Mouse (Mus musculus) CH12.LX (cell line): ENCODE data around the gene Slc2a3. TPM values are rescaled to one million over a fixed set of nuclear protein-coding genes. Genes with fewer than 3 reads are reported as not detected.

Experiments used
- DNase-seq: peaks from one replicate; pipeline ENCODE4 v3.0.0-alpha.2; 2013; ENCODE audit errors: extremely low read depth
- H3K27ac ChIP-seq: 2 replicates; pipeline ENCODE4 v1.5.1; 2012; ENCODE audit warnings: low read depth, mild to moderate bottlenecking, control low read depth, moderate library complexity; ENCODE audit not compliant: insufficient read depth
- H3K27me3 ChIP-seq: replicated peaks from 2 replicates; pipeline ENCODE3; 2012; ENCODE audit warnings: inconsistent platforms
- H3K36me3 ChIP-seq, 2 experiments: replicated peaks in 1 of 2; 2 replicates each; pipeline versions ENCODE3 to v1.6.1; 2012; ENCODE audit warnings: inconsistent platforms in 1 of 2, low read length in 1 of 2, mild to moderate bottlenecking in 1 of 2, mixed read lengths in 1 of 2, moderate library complexity in 1 of 2; ENCODE audit not compliant: control insufficient read depth in 1 of 2, insufficient read depth in 1 of 2
- H3K4me1 ChIP-seq, 2 experiments: 2 replicates each; pipeline ENCODE4 v1.6.1; 2012; ENCODE audit warnings: inconsistent platforms in 1 of 2, moderate library complexity in 1 of 2; ENCODE audit not compliant: insufficient read depth in 2 of 2, control insufficient read depth in 1 of 2
- H3K4me2 ChIP-seq: 2 replicates; pipeline ENCODE4 v1.6.1; 2012; ENCODE audit warnings: low read depth, mild to moderate bottlenecking, control low read depth; ENCODE audit not compliant: poor library complexity, insufficient read depth, severe bottlenecking
- H3K4me3 ChIP-seq, 3 experiments: fragments of 150-350 bp in 1 of 3; sonication (generic) in 1 of 3; replicated peaks in 1 of 3; 2 replicates each; pipeline versions ENCODE3 to v1.5.1; 2011 to 2012; ENCODE audit warnings: low read depth in 2 of 3, low read length in 2 of 3, mild to moderate bottlenecking in 2 of 3, moderate library complexity in 2 of 3, control low read depth in 1 of 3, improper control_type of control experiment in 1 of 3, inconsistent platforms in 1 of 3, mixed read lengths in 1 of 3; ENCODE audit not compliant: poor library complexity in 1 of 3
- H3K79me2 ChIP-seq: replicated peaks from 2 replicates; pipeline ENCODE4 v1.6.1; 2012; ENCODE audit warnings: mild to moderate bottlenecking, moderate library complexity; ENCODE audit not compliant: control insufficient read depth, poor library complexity, insufficient read depth, severe bottlenecking; ENCODE audit errors: extremely low read depth
- H3K9ac ChIP-seq: 2 replicates; pipeline ENCODE4 v1.6.1; 2012; ENCODE audit warnings: low read depth, mild to moderate bottlenecking, control low read depth, moderate library complexity; ENCODE audit not compliant: insufficient read depth
- H3K9me3 ChIP-seq: replicated peaks from 2 replicates; pipeline ENCODE3; 2012; ENCODE audit warnings: low read length, inconsistent platforms, mixed read lengths
- BHLHE40 ChIP-seq: IDR thresholded peaks from 2 replicates; pipeline ENCODE4 v1.6.1; 2011; ENCODE audit warnings: mild to moderate bottlenecking, low read depth, low read length, improper control_type of control experiment
- CHD1 ChIP-seq: IDR thresholded peaks from 2 replicates; pipeline ENCODE4 v1.6.1; 2012; ENCODE audit warnings: low read depth, low read length, improper control_type of control experiment, inconsistent platforms
- CHD2 ChIP-seq: IDR thresholded peaks from 2 replicates; pipeline ENCODE4 v1.6.1; 2011; ENCODE audit warnings: low read length, improper control_type of control experiment
- CTCF ChIP-seq, 2 experiments: IDR thresholded peaks in 1 of 2; conservative IDR thresholded peaks in 1 of 2; 2 replicates each; pipeline ENCODE4 v1.5.1; 2011 to 2012; ENCODE audit warnings: low read depth in 2 of 2, low read length in 2 of 2, improper control_type of control experiment in 1 of 2, inconsistent platforms in 1 of 2, mild to moderate bottlenecking in 1 of 2, moderate library complexity in 1 of 2
- E2F4 ChIP-seq: IDR thresholded peaks from 2 replicates; pipeline ENCODE4 v1.6.1; 2011; ENCODE audit warnings: low read depth, low read length, improper control_type of control experiment; ENCODE audit not compliant: insufficient replicate concordance
- ELF1 ChIP-seq: IDR thresholded peaks from 2 replicates; pipeline ENCODE4 v1.6.1; 2014; ENCODE audit warnings: low read depth, mild to moderate bottlenecking, inconsistent platforms, low read length, improper control_type of control experiment
- EP300 ChIP-seq: IDR thresholded peaks from 2 replicates; pipeline ENCODE4 v1.6.1; 2011; ENCODE audit warnings: low read length, improper control_type of control experiment
- ETS1 ChIP-seq: conservative IDR thresholded peaks from 2 replicates; pipeline ENCODE4 v1.6.1; 2012; ENCODE audit warnings: low read depth, mild to moderate bottlenecking, inconsistent platforms, low read length, improper control_type of control experiment, moderate library complexity
- GABPA ChIP-seq: IDR thresholded peaks from 2 replicates; pipeline ENCODE4 v1.6.1; 2012; ENCODE audit warnings: low read depth, low read length, improper control_type of control experiment, inconsistent platforms; ENCODE audit not compliant: insufficient replicate concordance
- HCFC1 ChIP-seq: IDR thresholded peaks from 2 replicates; pipeline ENCODE4 v1.6.1; 2012; ENCODE audit warnings: low read depth, mild to moderate bottlenecking, inconsistent platforms, low read length, improper control_type of control experiment
- IRF4 ChIP-seq: IDR thresholded peaks from 2 replicates; pipeline ENCODE4 v1.6.1; 2014; ENCODE audit warnings: low read depth, mild to moderate bottlenecking, inconsistent platforms, low read length, improper control_type of control experiment
- JUN ChIP-seq: IDR thresholded peaks from 2 replicates; pipeline ENCODE4 v1.6.1; 2011; ENCODE audit warnings: low read depth, mild to moderate bottlenecking, low read length, improper control_type of control experiment, moderate library complexity; ENCODE audit not compliant: insufficient read depth
- JUND ChIP-seq: conservative IDR thresholded peaks from 2 replicates; pipeline ENCODE4 v1.6.1; 2011; ENCODE audit warnings: low read depth, low read length, improper control_type of control experiment
- KAT2A ChIP-seq: IDR thresholded peaks from 2 replicates; pipeline ENCODE4 v1.6.1; 2012; ENCODE audit warnings: low read length, improper control_type of control experiment, inconsistent platforms; ENCODE audit not compliant: insufficient replicate concordance
- MAFK ChIP-seq: IDR thresholded peaks from 2 replicates; pipeline ENCODE4 v1.6.1; 2011; ENCODE audit warnings: low read length, improper control_type of control experiment; ENCODE audit not compliant: insufficient replicate concordance
- MAX ChIP-seq: IDR thresholded peaks from 2 replicates; pipeline ENCODE4 v1.6.1; 2011; ENCODE audit warnings: low read length, improper control_type of control experiment
- MAZ ChIP-seq: IDR thresholded peaks from 2 replicates; pipeline ENCODE4 v1.6.1; 2012; ENCODE audit warnings: low read depth, mild to moderate bottlenecking, inconsistent platforms, low read length, improper control_type of control experiment, moderate library complexity
- MEF2A ChIP-seq: IDR thresholded peaks from 2 replicates; pipeline ENCODE4 v1.6.1; 2014; ENCODE audit warnings: low read depth, mild to moderate bottlenecking, inconsistent platforms, low read length, improper control_type of control experiment, borderline replicate concordance
- MXI1 ChIP-seq: IDR thresholded peaks from 2 replicates; pipeline ENCODE4 v1.6.1; 2011; ENCODE audit warnings: mild to moderate bottlenecking, low read depth, low read length, improper control_type of control experiment
- MYC ChIP-seq: IDR thresholded peaks from 2 replicates; pipeline ENCODE4 v1.6.1; 2011; ENCODE audit warnings: low read depth, mild to moderate bottlenecking, improper control_type of control experiment, low read length
- NELFE ChIP-seq: IDR thresholded peaks from 2 replicates; pipeline ENCODE4 v1.6.1; 2011; ENCODE audit warnings: low read depth, low read length, improper control_type of control experiment
- NRF1 ChIP-seq: IDR thresholded peaks from 2 replicates; pipeline ENCODE4 v1.6.1; 2014; ENCODE audit warnings: low read depth, mild to moderate bottlenecking, inconsistent platforms, low read length, improper control_type of control experiment, moderate library complexity
- PAX5 ChIP-seq: IDR thresholded peaks from 2 replicates; pipeline ENCODE4 v1.6.1; 2012; ENCODE audit warnings: low read length, inconsistent platforms, mixed read lengths
- POLR2A ChIP-seq: IDR thresholded peaks from 2 replicates; pipeline ENCODE4 v1.6.1; 2011; ENCODE audit warnings: low read depth, mild to moderate bottlenecking, improper control_type of control experiment, low read length
- POLR2AphosphoS2 ChIP-seq: IDR thresholded peaks from 2 replicates; pipeline ENCODE4 v1.6.1; 2011; ENCODE audit warnings: low read depth, low read length, improper control_type of control experiment
- RAD21 ChIP-seq: IDR thresholded peaks from 2 replicates; pipeline ENCODE4 v1.6.1; 2011; ENCODE audit warnings: low read depth, mild to moderate bottlenecking, low read length, improper control_type of control experiment, moderate library complexity
- RCOR1 ChIP-seq: conservative IDR thresholded peaks from 2 replicates; pipeline ENCODE4 v1.6.1; 2012; ENCODE audit warnings: low read depth, mild to moderate bottlenecking, inconsistent platforms, low read length, improper control_type of control experiment
- SIN3A ChIP-seq: IDR thresholded peaks from 2 replicates; pipeline ENCODE4 v1.6.1; 2012; ENCODE audit warnings: low read length, improper control_type of control experiment, inconsistent platforms
- SMC3 ChIP-seq: IDR thresholded peaks from 2 replicates; pipeline ENCODE4 v1.6.1; 2011; ENCODE audit warnings: low read depth, low read length, improper control_type of control experiment
- TBP ChIP-seq: conservative IDR thresholded peaks from 2 replicates; pipeline ENCODE4 v1.6.1; 2011; ENCODE audit warnings: low read depth, low read length, improper control_type of control experiment
- TCF12 ChIP-seq: IDR thresholded peaks from 2 replicates; pipeline ENCODE4 v1.6.1; 2014; ENCODE audit warnings: low read depth, mild to moderate bottlenecking, inconsistent platforms, low read length, improper control_type of control experiment
- UBTF ChIP-seq: IDR thresholded peaks from 2 replicates; pipeline ENCODE4 v1.6.1; 2012; ENCODE audit warnings: low read depth, mild to moderate bottlenecking, inconsistent platforms, low read length, improper control_type of control experiment, moderate library complexity
- USF1 ChIP-seq: IDR thresholded peaks from 2 replicates; pipeline ENCODE4 v1.6.1; 2014; ENCODE audit warnings: low read depth, mild to moderate bottlenecking, inconsistent platforms, low read length, improper control_type of control experiment
- USF2 ChIP-seq: conservative IDR thresholded peaks from 2 replicates; pipeline ENCODE4 v1.6.1; 2011; ENCODE audit warnings: low read depth, low read length, improper control_type of control experiment
- ZC3H11A ChIP-seq: IDR thresholded peaks from 2 replicates; pipeline ENCODE4 v1.6.1; 2012; ENCODE audit warnings: low read depth, mild to moderate bottlenecking, inconsistent platforms, low read length, improper control_type of control experiment
- ZKSCAN1 ChIP-seq: IDR thresholded peaks from 2 replicates; pipeline ENCODE4 v1.6.1; 2012; ENCODE audit warnings: low read depth, inconsistent platforms, low read length, improper control_type of control experiment, borderline replicate concordance
- ZMIZ1 ChIP-seq: IDR thresholded peaks from 2 replicates; pipeline ENCODE4 v1.6.1; 2012; ENCODE audit warnings: low read depth, mild to moderate bottlenecking, inconsistent platforms, low read length, improper control_type of control experiment
- ZNF384 ChIP-seq: IDR thresholded peaks from 2 replicates; pipeline ENCODE4 v1.6.1; 2012; ENCODE audit warnings: low read depth, low read length, improper control_type of control experiment, inconsistent platforms
- dilution Hi-C: fragments of 300-500 bp; cut with MboI; formaldehyde crosslinking; loops from 2 replicates; pipeline ENCODE4 v1.14.3; 2020; ENCODE audit warnings: low sequenced_read_pairs; ENCODE audit not compliant: extremely low pct_unique_long_range_greater_than_20kb, extremely low pct_ligation_motif_present
- in situ Hi-C: fragments of 300-500 bp; cut with MboI; formaldehyde crosslinking; loops from 3 replicates; pipeline ENCODE4 v1.14.3; 2019; ENCODE audit warnings: low sequenced_read_pairs, low pct_ligation_motif_present, low pct_unique_long_range_greater_than_20kb, mixed read lengths
- polyA plus RNA-seq: library from polyadenylated mRNA; unstranded; fragments of >175 nt; gene quantifications from 2 replicates; pipeline ENCODE4 v1.2.1, GENCODE M21; 2012; ENCODE audit warnings: low read depth; ENCODE audit not compliant: insufficient read length
- total RNA-seq, 2 experiments: library from RNA; depleted of rRNA; stranded (reverse); fragments of 300-350 nt in 1 of 2; fragments of >200 nt in 1 of 2; gene quantifications; 2 replicates each; pipeline ENCODE4 v1.2.3; 2012 to 2014

The Slc2a3 gene
- total and polyA plus RNA-seq, 3 experiments: 28.8 to 38.3 (median 29.7) TPM

DNA sequence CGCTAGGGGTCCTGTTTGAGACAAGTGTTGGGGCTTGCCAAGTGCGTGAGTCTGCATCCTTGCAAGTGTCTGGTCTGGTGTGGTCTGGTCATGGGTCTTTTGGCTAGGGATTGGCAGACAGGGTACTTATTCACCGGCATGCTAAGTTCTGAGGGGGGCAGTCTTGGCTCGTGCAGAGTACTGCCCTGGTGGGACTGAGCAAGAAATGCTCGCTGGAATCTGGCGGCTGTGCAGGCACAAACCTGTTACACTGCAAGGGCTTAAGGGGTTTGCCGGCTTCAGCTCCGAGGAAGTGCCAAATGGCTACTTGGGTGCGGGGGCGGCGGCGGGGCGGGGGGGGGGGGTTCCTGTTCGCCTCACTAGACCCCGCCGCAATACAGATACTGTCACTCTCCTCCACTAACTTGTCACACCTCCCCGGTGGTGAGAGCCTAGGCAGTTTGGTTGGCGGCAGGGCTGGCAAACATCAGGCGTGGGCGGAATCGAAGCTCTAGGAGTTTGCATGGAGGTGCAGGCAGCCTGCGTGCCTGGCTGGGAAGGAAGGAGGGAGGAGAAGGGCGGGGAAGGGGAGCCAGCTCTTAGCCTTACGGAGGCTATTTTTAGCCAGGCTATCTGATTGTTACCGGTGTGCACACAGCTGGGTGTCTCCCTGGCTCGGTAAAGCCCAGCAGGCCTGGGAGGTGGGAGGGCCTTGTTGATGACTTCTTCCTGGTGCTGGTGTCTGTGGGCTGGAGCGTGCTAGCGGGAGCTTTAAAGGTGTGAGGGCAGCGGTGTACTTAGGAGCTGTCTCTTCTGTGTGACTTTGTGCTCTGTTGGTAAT is 24.7 kb upstream of the Slc2a3 start:
- peak overlapping the region; percentile 39 for H3K9ac ChIP-seq

DNA sequence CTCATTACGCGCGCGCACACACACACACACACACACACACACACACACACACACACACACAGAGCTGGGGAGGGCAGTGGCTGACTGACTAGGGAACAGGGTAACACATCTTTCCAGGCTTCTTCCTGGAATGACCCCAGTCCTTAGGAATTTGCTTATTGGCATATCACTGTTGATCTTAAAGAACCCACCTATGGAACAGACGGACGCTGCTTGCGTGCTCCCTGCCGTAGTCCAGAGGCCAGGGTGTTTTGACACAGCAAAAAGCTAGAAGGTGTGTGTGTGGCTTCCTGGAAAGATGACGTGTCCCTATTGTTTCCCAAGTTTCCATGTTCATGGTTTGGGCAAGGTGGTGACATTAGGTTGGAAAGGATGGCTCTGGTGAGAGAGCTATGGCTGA is 23.7 kb upstream of the Slc2a3 start:
- H3K4me1 ChIP-seq: peaks cover 31 to 61% of the 10 kb centered on the region in 2 experiments
- dilution Hi-C loops: no loop called here

More for the DNA sequence above, 24.7 kb upstream of the Slc2a3 start:
- Histone ChIP-seq H3K4me1 (peaks cover 31 to 59% of the 10 kb centered on the region in 2 experiments), H3K27me3 (no peaks in the 10 kb centered on the region), H3K4me3 (peak overlapping the region; percentile 32 to 56 (median 40)), H3K36me3 (peaks cover 20 to 40% of the 10 kb centered on the region in 2 experiments), H3K4me2 (peak overlapping the region; percentile 58)
- DNase-seq: peak; percentile 57
- in situ Hi-C loops: no loop called here
- dilution Hi-C loops: no loop called here
- TF ChIP-seq UBTF: no peak
- no peak for TF ChIP-seq NELFE
- peak; percentile 87 for TF ChIP-seq MAX
- TF ChIP-seq IRF4: no peak
- TF ChIP-seq RAD21: no peak
- TF ChIP-seq MEF2A: peak; percentile 88
- TF ChIP-seq SMC3: no peak
- TF ChIP-seq ZC3H11A: no peak
- TF ChIP-seq CHD2: no peak
- TF ChIP-seq ETS1: peak; percentile 61
- no peak for TF ChIP-seq POLR2AphosphoS2
- TF ChIP-seq JUN: no peak
- no peak for TF ChIP-seq PAX5
- no peak for TF ChIP-seq E2F4
- TF ChIP-seq NRF1: no peak
- TF ChIP-seq MAZ: 0 out of 2 replicates have a peak, but pooled peaks have one; percentile 49
- peak; percentile 57; the same call in 1 of the 2 replicates for TF ChIP-seq POLR2A
- no peak for TF ChIP-seq MYC
- no peak for TF ChIP-seq JUND
- no peak for TF ChIP-seq KAT2A
- TF ChIP-seq CHD1: no peak
- no peak for TF ChIP-seq USF1
- TF ChIP-seq EP300: no peak
- TF ChIP-seq RCOR1: no peak
- no peak for TF ChIP-seq CTCF (conservative IDR thresholded peaks at IDR 0.05 in 1 of 2, IDR thresholded peaks at IDR 0.05 in 1 of 2; ENCODE audit: low read depth in 2 of 2, low read length in 2 of 2)
- peak; percentile 42 for TF ChIP-seq MXI1
- peak; percentile 16; the same call in 1 of the 2 replicates for TF ChIP-seq BHLHE40
- TF ChIP-seq ZMIZ1: no peak
- no peak for TF ChIP-seq ZKSCAN1
- TF ChIP-seq HCFC1: 0 out of 2 replicates have a peak, but pooled peaks have one; percentile 15
- TF ChIP-seq ZNF384: no peak
- no peak; the same call in 1 of the 2 replicates for TF ChIP-seq TBP
- TF ChIP-seq MAFK: no peak
- no peak for TF ChIP-seq SIN3A
- TF ChIP-seq TCF12: peak; percentile 45; the same call in 1 of the 2 replicates
- no peak for TF ChIP-seq GABPA
- peak; percentile 64; the same call in 1 of the 2 replicates for TF ChIP-seq ELF1
- no peak for TF ChIP-seq USF2
- TF ChIP-seq, all 38 proteins: peak for 10
- peak overlapping the region; percentile 48; the same call in 1 of the 2 replicates for H3K27ac ChIP-seq
- H3K9me3 ChIP-seq: no peaks in the 10 kb centered on the region
- H3K79me2 ChIP-seq: 0 out of 2 replicates have a peak, but pooled peaks cover 3% of the 10 kb centered on the region

More for the DNA sequence above, 23.7 kb upstream of the Slc2a3 start:
- H3K27me3 ChIP-seq: no peaks in the 10 kb centered on the region
- H3K9ac ChIP-seq: no peak overlapping the region
- no peak overlapping the region for H3K4me3 ChIP-seq
- TF ChIP-seq RCOR1 (no peak), NRF1 (no peak), USF2 (no peak), EP300 (no peak)
- no peak for DNase-seq
- 0 out of 2 replicates have a peak, but pooled peaks cover 3% of the 10 kb centered on the region for H3K79me2 ChIP-seq
- in situ Hi-C loops: no loop called here
- H3K4me2 ChIP-seq: no peak overlapping the region
- peaks cover 13 to 30% of the 10 kb centered on the region in 2 experiments for H3K36me3 ChIP-seq
- H3K9me3 ChIP-seq: no peaks in the 10 kb centered on the region
- no peak overlapping the region for H3K27ac ChIP-seq
